8 mouse cellular contexts compared by ENCODE assay signal in the genomic region with DNA sequence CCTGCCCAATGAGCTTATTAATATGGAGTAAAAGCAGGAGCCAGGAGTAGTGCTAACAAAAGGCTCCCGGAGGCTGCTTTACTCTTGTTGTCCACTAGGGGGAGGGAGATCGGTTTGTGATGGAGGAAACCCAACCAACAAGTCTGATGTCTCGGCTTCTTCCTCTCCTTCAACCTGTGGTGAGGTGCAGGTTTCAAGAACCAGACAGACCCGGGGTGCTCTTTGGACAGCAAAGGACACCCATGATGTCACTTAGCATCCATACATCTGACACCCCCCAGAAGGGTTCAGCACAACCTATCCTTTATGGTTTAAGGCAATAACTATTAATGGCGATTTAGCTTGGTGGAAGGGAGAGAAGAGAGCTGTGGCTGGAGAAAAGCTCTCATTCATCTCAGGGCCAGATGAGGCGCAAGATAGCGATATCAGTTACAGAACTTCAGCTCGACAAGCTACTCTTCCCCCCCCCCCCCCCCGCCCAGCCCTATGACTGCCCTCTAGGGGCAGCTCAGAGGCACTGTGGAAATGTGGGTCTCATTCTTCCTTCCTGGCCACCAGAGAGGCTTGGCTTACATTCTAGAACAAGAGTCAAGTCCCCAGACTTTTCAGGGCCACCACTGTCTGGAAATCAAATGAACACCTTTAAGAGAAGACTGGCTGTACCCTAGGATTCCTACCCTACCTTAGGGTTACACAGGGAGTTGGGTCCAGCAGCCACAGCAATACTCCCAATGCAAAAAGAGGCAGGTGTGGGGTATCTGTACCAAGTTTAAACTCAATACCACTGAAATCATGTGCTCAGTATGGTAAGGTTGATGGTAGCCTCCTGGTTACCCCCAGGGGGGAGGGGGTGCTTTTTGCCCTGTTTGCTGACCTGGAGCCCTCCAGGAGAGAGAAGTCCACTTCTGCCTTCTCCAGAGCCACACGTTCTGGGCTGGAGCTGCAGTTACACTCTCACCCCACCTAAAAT. TPM values are rescaled to one million over a fixed set of nuclear protein-coding genes. Genes with fewer than 3 reads are reported as not detected.
A peak's percentile ranks its signal among the peaks of the same experiment; 100 is the strongest.
DNase-seq lines count a peak whose midpoint lies in the region; ATAC-seq and TF ChIP-seq lines count a peak whose summit lies in the region.

No protein-coding gene starts in this region.

- DNase-seq in layer of hippocampus, adult 2 months (ENCODE audit: low spot score in 2 of 2) = no peak
- DNase-seq in layer of hippocampus, adult 9-10 months (ENCODE audit: low spot score) = no peak
- no peak for DNase-seq in Patski (ENCODE audit: low read depth, low spot score)
- DNase-seq in liver, embryonic 13.5 days = no peak
- DNase-seq in natural killer cell, adult 2 months (ENCODE audit: low spot score in 2 of 2) = peak; percentile 65
- no peak for DNase-seq in ovary, postnatal 10 days (ENCODE audit: low spot score)

- H3K4me2 ChIP-seq in embryonic facial prominence, embryonic 15.5 days (replicated peaks) = no peak overlapping the region
- peak overlapping the region; percentile 19; the same call in 1 of the 2 replicates for H3K4me2 ChIP-seq in hindbrain, embryonic 12.5 days (replicated peaks)
- peak overlapping the region; percentile 45 for H3K4me2 ChIP-seq in liver, embryonic 13.5 days

- H3K36me3 ChIP-seq in embryonic facial prominence, embryonic 15.5 days = peaks cover 64% of the 10 kb centered on the region
- H3K36me3 ChIP-seq in hindbrain, embryonic 12.5 days = peaks cover 12% of the 10 kb centered on the region
- H3K36me3 ChIP-seq in liver, embryonic 13.5 days = peaks cover 33% of the 10 kb centered on the region

- POLR2A ChIA-PET in Patski (lab: Charles Lee) = no interaction called here

- peak; percentile 83 for TF ChIP-seq CTCF in layer of hippocampus, adult 2 months (conservative IDR thresholded peaks at IDR 0.05)
- TF ChIP-seq CTCF in Patski (IDR thresholded peaks at IDR 0.05) = no peak

- no peak overlapping the region for H3K4me3 ChIP-seq in layer of hippocampus, adult 2 months
- no peak overlapping the region for H3K4me3 ChIP-seq in embryonic facial prominence, embryonic 15.5 days (replicated peaks)
- H3K4me3 ChIP-seq in hindbrain, embryonic 12.5 days = no peak overlapping the region
- H3K4me3 ChIP-seq in liver, embryonic 13.5 days (replicated peaks) = no peak overlapping the region

- CTCF ChIA-PET in Patski (lab: Charles Lee) = interaction anchor here (0.8 to 2.8 kb wide), 14 partner anchors 9 to 897 kb away, joined by 3 to 13 read pairs (median 4); partner anchors contain the start of gene Parp11

- peak; percentile 75 for ATAC-seq in Patski
- ATAC-seq in embryonic facial prominence, embryonic 15.5 days (ENCODE audit: insufficient number of reproducible peaks, low FRiP score, low TSS enrichment, low read depth) = no peak
- ATAC-seq in hindbrain, embryonic 12.5 days (ENCODE audit: low FRiP score) = peak; percentile 30; the same call in 1 of the 2 replicates
- ATAC-seq in liver, embryonic 13.5 days (ENCODE audit: low read depth) = peak; percentile 52

- no peak overlapping the region for H3K9ac ChIP-seq in embryonic facial prominence, embryonic 15.5 days
- no peak overlapping the region for H3K9ac ChIP-seq in hindbrain, embryonic 12.5 days
- peak overlapping the region; percentile 22; the same call in 1 of the 2 replicates for H3K9ac ChIP-seq in liver, embryonic 13.5 days

- 21% methylated on average over 8 of the region's 10 CpGs for WGBS in embryonic facial prominence, embryonic 15.5 days
- 33% methylated on average over 9 of the region's 10 CpGs for WGBS in hindbrain, embryonic 12.5 days
- 13% methylated on average over 9 of the region's 10 CpGs for WGBS in liver, embryonic 13.5 days (ENCODE audit: insufficient replicate concordance)

- H3K27me3 ChIP-seq in Patski = no peaks in the 10 kb centered on the region
- no peaks in the 10 kb centered on the region for H3K27me3 ChIP-seq in embryonic facial prominence, embryonic 15.5 days
- H3K27me3 ChIP-seq in hindbrain, embryonic 12.5 days = no peaks in the 10 kb centered on the region
- no peaks in the 10 kb centered on the region for H3K27me3 ChIP-seq in liver, embryonic 13.5 days

- no peaks in the 10 kb centered on the region for H3K9me3 ChIP-seq in embryonic facial prominence, embryonic 15.5 days (replicated peaks)
- H3K9me3 ChIP-seq in hindbrain, embryonic 12.5 days (replicated peaks) = no peaks in the 10 kb centered on the region
- no peaks in the 10 kb centered on the region for H3K9me3 ChIP-seq in liver, embryonic 13.5 days (replicated peaks)

- no peak overlapping the region for H3K27ac ChIP-seq in layer of hippocampus, adult 2 months
- peak overlapping the region; percentile 17; the same call in 1 of the 2 replicates for H3K27ac ChIP-seq in embryonic facial prominence, embryonic 15.5 days (replicated peaks)
- no peak overlapping the region for H3K27ac ChIP-seq in hindbrain, embryonic 12.5 days
- peak overlapping the region; percentile 53 for H3K27ac ChIP-seq in liver, embryonic 13.5 days

- peaks cover 40% of the 10 kb centered on the region for H3K4me1 ChIP-seq in embryonic facial prominence, embryonic 15.5 days
- H3K4me1 ChIP-seq in hindbrain, embryonic 12.5 days = peaks cover 8% of the 10 kb centered on the region; the same call in 1 of the 2 replicates
- H3K4me1 ChIP-seq in liver, embryonic 13.5 days (replicated peaks) = peaks cover 46% of the 10 kb centered on the region

- in situ Hi-C loops in Patski (cut with MboI; ENCODE audit: low pct_unique_long_range_greater_than_20kb) = no loop called here

RNA-seq across cellular contexts. Expression of gene Ccnd2, which starts 9.6 kb away (rescaled TPM):
- 100 to 1,000 TPM; 116 to 142 TPM for total RNA-seq in layer of hippocampus, adult 2 months (2021)
- polyA plus RNA-seq in Patski (2021) = 89.6 TPM
- polyA plus RNA-seq in embryonic facial prominence, embryonic 15.5 days (2015; fragmentation: Nextera tagmentation; extraction: Ambion mirVana) = 918 and 948 TPM in 2 replicates
- 565 and 605 TPM in 2 replicates for polyA plus RNA-seq in hindbrain, embryonic 12.5 days (2016; fragmentation: Nextera tagmentation; extraction: Ambion mirVana)
- 109 and 129 TPM in 2 replicates for polyA plus RNA-seq in liver, embryonic 13.5 days (2015; fragmentation: Nextera tagmentation; extraction: Ambion mirVana)

RNA-seq across cellular contexts. Expression of gene Tigar, which starts 33.1 kb away (rescaled TPM):
- 10 to 100 TPM; 25.6 to 27.3 TPM for total RNA-seq in layer of hippocampus, adult 2 months (2021)
- 14.4 TPM for polyA plus RNA-seq in Patski (2021)
- 2.7 and 3.1 TPM in 2 replicates for polyA plus RNA-seq in embryonic facial prominence, embryonic 15.5 days (2015; fragmentation: Nextera tagmentation; extraction: Ambion mirVana)
- 8.3 and 9.5 TPM in 2 replicates for polyA plus RNA-seq in hindbrain, embryonic 12.5 days (2016; fragmentation: Nextera tagmentation; extraction: Ambion mirVana)
- polyA plus RNA-seq in liver, embryonic 13.5 days (2015; fragmentation: Nextera tagmentation; extraction: Ambion mirVana) = 1.0 and 1.4 TPM in 2 replicates

Comparison
In these comparisons a context has a peak if more than half of its experiments do, and no peak if none do; other contexts are left out.
1. DNase-seq: peak in natural killer cell, adult 2 months (2 of 2); none in layer of hippocampus, adult 2 months (0 of 2), layer of hippocampus, adult 9-10 months (single experiment), Patski (single experiment), liver, embryonic 13.5 days (single experiment) and ovary, postnatal 10 days (single experiment).
2. H3K27ac ChIP-seq: peak in embryonic facial prominence, embryonic 15.5 days (single experiment) and liver, embryonic 13.5 days (single experiment); none in layer of hippocampus, adult 2 months (single experiment) and hindbrain, embryonic 12.5 days (single experiment).